Mouse (Mus musculus) kidney, adult 8-10 months (tissue): Measurements from ENCODE around the gene Mllt1.
A peak's percentile ranks its signal among the peaks of the same experiment; 100 is the strongest.

Experiments
- DNase-seq, 2 experiments: peaks; one replicate each; pipeline ENCODE4 v3.0.0; 2022

Gene Mllt1

GRCm38 (mm10) chr17:56876981-56877380 is 58.2 kb downstream of the Mllt1 start:
- DNase-seq: no peak

- DNase-seq: no peak
These were observed 58.8 kb downstream of the Mllt1 start for GRCm38 (mm10) chr17:56876465-56876864.

GRCm38 (mm10) chr17:56874936-56875651 is 60.1 kb downstream of the Mllt1 start, which contains the start of gene 1700061G19Rik:
1700061G19Rik (plus strand) TSS chr17:56875477.
- DNase-seq: no peak

GRCm38 (mm10) chr17:56874237-56874636 is 61.0 kb downstream of the Mllt1 start, which contains the start of gene Acsbg2:
Acsbg2 (minus strand) TSS chr17:56874447.
- DNase-seq: no peak

GRCm38 (mm10) chr17:56872512-56872911 is 62.7 kb downstream of the Mllt1 start:
- no peak for DNase-seq

- no peak for DNase-seq
These were observed 63.4 kb downstream of the Mllt1 start for GRCm38 (mm10) chr17:56871767-56872166.

GRCm38 (mm10) chr17:56870287-56870953 is 64.8 kb downstream of the Mllt1 start:
- DNase-seq: no peak

GRCm38 (mm10) chr17:56869481-56869977 is 65.7 kb downstream of the Mllt1 start:
- DNase-seq: no peak

GRCm38 (mm10) chr17:56866071-56866470 is 69.1 kb downstream of the Mllt1 start:
- no peak for DNase-seq

GRCm38 (mm10) chr17:56861197-56861596 is 74.0 kb downstream of the Mllt1 start:
- no peak for DNase-seq

- no peak for DNase-seq
These were observed 76.3 kb downstream of the Mllt1 start for GRCm38 (mm10) chr17:56858922-56859321.

- DNase-seq: peak; percentile 31 to 73
These were observed 77.0 kb downstream of the Mllt1 start for GRCm38 (mm10) chr17:56858216-56858615.

- DNase-seq: no peak
These were observed 79.8 kb downstream of the Mllt1 start for GRCm38 (mm10) chr17:56855421-56855820.

GRCm38 (mm10) chr17:56851167-56851566 is 84.0 kb downstream of the Mllt1 start:
- no peak for DNase-seq

- no peak for DNase-seq
These were observed 85.5 kb downstream of the Mllt1 start for GRCm38 (mm10) chr17:56849710-56850109.

GRCm38 (mm10) chr17:56848785-56849184 is 86.4 kb downstream of the Mllt1 start:
- DNase-seq: no peak

GRCm38 (mm10) chr17:56843678-56844077 is 91.5 kb downstream of the Mllt1 start:
- DNase-seq: no peak
